Mouse (Mus musculus) testis, adult 2 months (tissue): ENCODE results near the gene Jpt2. TPM values are rescaled to one million over a fixed set of nuclear protein-coding genes. Genes with fewer than 3 reads are reported as not detected.

Source experiments
- H3K27ac ChIP-seq: fragments of 200-500 bp; 2 replicates; pipeline ENCODE4 v1.5.1; 2012; ENCODE audit warnings: low read depth, low read length; ENCODE audit not compliant: control insufficient read depth, insufficient read depth
- H3K27me3 ChIP-seq: fragments of 200-500 bp; 2 replicates; pipeline ENCODE4 v1.6.1; 2012; ENCODE audit warnings: mild to moderate bottlenecking, low read length, moderate library complexity; ENCODE audit not compliant: control insufficient read depth, insufficient read depth
- H3K36me3 ChIP-seq: fragments of 200-500 bp; 2 replicates; pipeline ENCODE4 v1.6.1; 2012; ENCODE audit warnings: mild to moderate bottlenecking, low read length; ENCODE audit not compliant: control insufficient read depth, insufficient read depth
- H3K4me1 ChIP-seq: fragments of 200-500 bp; 2 replicates; pipeline ENCODE4 v1.6.1; 2012; ENCODE audit warnings: low read length; ENCODE audit not compliant: control insufficient read depth, insufficient read depth
- H3K4me3 ChIP-seq: fragments of 200-500 bp; 2 replicates; pipeline ENCODE4 v1.5.1; 2012; ENCODE audit warnings: low read depth, mild to moderate bottlenecking, low read length, moderate library complexity, mixed read lengths; ENCODE audit not compliant: control insufficient read depth
- CTCF ChIP-seq: fragments of 200-500 bp; IDR thresholded peaks from 2 replicates; pipeline ENCODE4 v1.5.1; 2012; ENCODE audit warnings: low read depth, mild to moderate bottlenecking, inconsistent platforms, low read length, moderate library complexity; ENCODE audit not compliant: control insufficient read depth, insufficient read depth, insufficient replicate concordance
- POLR2A ChIP-seq: fragments of 200-500 bp; IDR thresholded peaks from 2 replicates; pipeline ENCODE4 v1.6.1; 2012; ENCODE audit warnings: low read depth, mild to moderate bottlenecking, inconsistent platforms, low read length, moderate library complexity; ENCODE audit not compliant: control insufficient read depth
- polyA plus RNA-seq: library from polyadenylated mRNA; depleted of rRNA; stranded (reverse); fragments of >200 nt; gene quantifications from 2 replicates; pipeline ENCODE4 v1.2.3, GENCODE M21; 2012

Jpt2 gene
- polyA plus RNA-seq, 1 experiment: 5.4 TPM

- H3K36me3 ChIP-seq: no peaks in the 10 kb centered on the region
- H3K27me3 ChIP-seq: no peaks in the 10 kb centered on the region
- TF ChIP-seq POLR2A: no peak
- TF ChIP-seq CTCF: no peak
- H3K4me3 ChIP-seq: peak overlapping the region; percentile 71
- peaks cover 5% of the 10 kb centered on the region for H3K4me1 ChIP-seq
- H3K27ac ChIP-seq: no peak overlapping the region; the same call in 1 of the 2 replicates
These were observed 24.8 kb downstream of the Jpt2 start for GRCm38 (mm10) chr17:24935666-24936065.

GRCm38 (mm10) chr17:24934926-24935325 lies 25.6 kb downstream of the Jpt2 start:
- Histone ChIP-seq H3K27me3 (no peaks in the 10 kb centered on the region), H3K4me1 (peaks cover 5% of the 10 kb centered on the region)

GRCm38 (mm10) chr17:24933163-24933562 lies 27.3 kb downstream of the Jpt2 start:
- no peaks in the 10 kb centered on the region for H3K27me3 ChIP-seq
- no peaks in the 10 kb centered on the region for H3K36me3 ChIP-seq
- H3K4me3 ChIP-seq: no peak overlapping the region
- peaks cover 5% of the 10 kb centered on the region for H3K4me1 ChIP-seq
- TF ChIP-seq POLR2A (no peak), CTCF (no peak)
- H3K27ac ChIP-seq: no peak overlapping the region

More at GRCm38 (mm10) chr17:24934926-24935325, 25.6 kb downstream of the Jpt2 start:
- Histone ChIP-seq H3K4me3 (peak overlapping the region; percentile 71), H3K27ac (no peak overlapping the region), H3K36me3 (no peaks in the 10 kb centered on the region)
- TF ChIP-seq POLR2A (no peak), CTCF (no peak)

- H3K27ac ChIP-seq: no peak overlapping the region
- no peaks in the 10 kb centered on the region for H3K27me3 ChIP-seq
- H3K4me3 ChIP-seq: no peak overlapping the region
- H3K36me3 ChIP-seq: no peaks in the 10 kb centered on the region
- TF ChIP-seq CTCF (no peak), POLR2A (no peak)
- peaks cover 5% of the 10 kb centered on the region for H3K4me1 ChIP-seq
These were observed 28.1 kb downstream of the Jpt2 start for GRCm38 (mm10) chr17:24932431-24932830.

GRCm38 (mm10) chr17:24929506-24929905 lies 31.0 kb downstream of the Jpt2 start:
- no peak overlapping the region for H3K4me3 ChIP-seq
- H3K27ac ChIP-seq: no peak overlapping the region
- H3K4me1 ChIP-seq: no peaks in the 10 kb centered on the region; the same call in 1 of the 2 replicates
- H3K36me3 ChIP-seq: no peaks in the 10 kb centered on the region; the same call in 1 of the 2 replicates
- H3K27me3 ChIP-seq: no peaks in the 10 kb centered on the region
- TF ChIP-seq CTCF: no peak
- no peak for TF ChIP-seq POLR2A

GRCm38 (mm10) chr17:24923246-24923645 lies 37.2 kb downstream of the Jpt2 start:
- Histone ChIP-seq H3K4me3 (no peak overlapping the region), H3K36me3 (peaks cover 1% of the 10 kb centered on the region), H3K4me1 (no peaks in the 10 kb centered on the region), H3K27ac (no peak overlapping the region), H3K27me3 (no peaks in the 10 kb centered on the region)
- TF ChIP-seq CTCF (no peak), POLR2A (no peak)

- H3K36me3 ChIP-seq: peaks cover 7% of the 10 kb centered on the region
- no peaks in the 10 kb centered on the region for H3K4me1 ChIP-seq
- TF ChIP-seq POLR2A: no peak
- no peak for TF ChIP-seq CTCF
- H3K4me3 ChIP-seq: no peak overlapping the region
- no peaks in the 10 kb centered on the region for H3K27me3 ChIP-seq
- H3K27ac ChIP-seq: no peak overlapping the region
These were observed 46.5 kb downstream of the Jpt2 start for GRCm38 (mm10) chr17:24913984-24914383.

GRCm38 (mm10) chr17:24907591-24907990 lies 52.9 kb downstream of the Jpt2 start:
- Histone ChIP-seq H3K27ac (no peak overlapping the region), H3K27me3 (no peaks in the 10 kb centered on the region), H3K4me3 (no peak overlapping the region), H3K4me1 (no peaks in the 10 kb centered on the region), H3K36me3 (peaks cover 9% of the 10 kb centered on the region)
- TF ChIP-seq CTCF (no peak), POLR2A (no peak)
